15 mouse cellular contexts compared by ENCODE assay signal in the genomic region with DNA sequence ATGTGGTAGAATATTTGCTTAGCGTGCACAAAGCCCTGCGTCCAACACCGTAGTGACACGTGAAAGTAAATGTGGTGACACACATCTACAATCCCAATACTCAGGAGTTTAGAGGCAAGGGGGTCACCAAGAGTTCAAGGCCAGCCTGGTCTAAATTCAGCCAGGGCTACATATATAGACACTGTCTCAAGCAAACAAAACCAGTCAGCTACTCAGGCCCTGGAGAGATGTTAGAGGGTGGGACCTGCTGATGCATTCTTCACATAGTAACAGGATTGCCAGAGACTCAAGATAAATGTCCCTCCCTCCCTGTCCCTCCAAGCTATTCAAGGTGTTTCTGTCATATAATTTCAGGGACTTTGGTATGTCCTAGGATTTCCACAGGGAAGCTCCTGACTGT.
"Had no signal": no experiment of that assay in that cellular context is flagged by ENCODE, and none has a peak within 500 bp of the region (broad histone marks: within the 10 kb centered on the region; RNA-seq: fewer than 3 reads in every experiment).

No protein-coding gene starts in this region.

- H3K4me3 ChIP-seq: liver, embryonic 15.5 days; lung, embryonic 15.5 days; megakaryocyte, embryonic 14.5 days; midbrain, embryonic 13.5 days; midbrain, embryonic 15.5 days; neural tube, embryonic 12.5 days had no signal

- H3K27me3 ChIP-seq: liver, embryonic 15.5 days; lung, embryonic 15.5 days; midbrain, embryonic 13.5 days; midbrain, embryonic 15.5 days; neural tube, embryonic 12.5 days had no signal

- H3K9me3 ChIP-seq: liver, embryonic 15.5 days; lung, embryonic 15.5 days; midbrain, embryonic 13.5 days; midbrain, embryonic 15.5 days; neural tube, embryonic 12.5 days had no signal

- H3K36me3 ChIP-seq: liver, embryonic 15.5 days; lung, embryonic 15.5 days; midbrain, embryonic 13.5 days; midbrain, embryonic 15.5 days; neural tube, embryonic 12.5 days had no signal

- H3K27ac ChIP-seq: liver, embryonic 15.5 days; lung, embryonic 15.5 days; macrophage; midbrain, embryonic 13.5 days; midbrain, embryonic 15.5 days; neural tube, embryonic 12.5 days had no signal

- DNase-seq: liver, postnatal 0 days; lung, adult 2 months; lung, postnatal 10 days; right cerebral cortex, postnatal 14 days; spleen, adult 18-20 months; thymus, adult 18-20 months; thymus, postnatal 14 days; thymus, postnatal 36 days had no signal
